Comparison of ENCODE assay signal across 8 mouse cellular contexts in the genomic region with DNA sequence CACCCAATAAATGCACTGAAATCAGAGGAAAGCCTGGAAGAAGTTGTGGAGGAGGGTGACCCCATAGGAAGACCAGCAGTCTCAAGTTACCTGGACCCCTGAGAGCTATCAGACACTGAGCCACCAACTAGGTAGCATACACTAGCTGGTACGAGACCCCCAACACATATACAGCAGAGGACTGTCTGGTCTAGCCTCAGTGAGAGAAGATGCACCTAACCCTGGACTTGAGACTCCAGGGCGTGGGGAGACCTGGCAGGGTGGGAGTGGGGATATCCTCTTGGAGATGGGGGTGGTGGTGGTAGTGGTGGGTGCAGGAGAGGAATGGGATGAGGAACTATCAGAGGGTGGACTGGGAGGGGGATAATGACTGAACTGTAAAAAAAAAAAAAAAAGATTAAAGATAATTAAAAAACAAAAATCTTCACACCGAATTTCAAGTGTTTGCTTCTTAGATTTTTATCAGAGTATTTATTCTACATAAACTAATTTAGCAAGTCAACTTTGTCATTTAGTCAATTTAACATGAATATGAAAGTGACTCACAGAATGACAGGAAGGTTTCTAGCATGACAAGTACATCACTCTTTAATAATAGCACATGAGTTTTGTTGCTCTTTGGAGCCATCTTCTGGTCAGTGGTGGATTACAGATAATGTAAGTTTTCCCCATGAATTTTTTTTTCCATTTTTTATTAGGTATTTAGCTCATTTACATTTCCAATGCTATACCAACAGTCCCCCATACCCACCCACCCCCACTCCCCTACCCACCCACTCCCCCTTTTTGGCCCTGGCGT.
A peak's percentile ranks its signal among the peaks of the same experiment; 100 is the strongest.
DNase-seq lines count a peak whose midpoint lies in the region; TF ChIP-seq lines count a peak whose summit lies in the region.

No protein-coding gene starts in this region.

- 70% methylated on average over 3 of the region's 4 CpGs for WGBS in heart, adult 2 months

- no peak for DNase-seq in heart, adult 2 months
- no peak for DNase-seq in heart, postnatal 25 days (ENCODE audit: low spot score)
- peak; percentile 4 to 50 for DNase-seq in spleen, postnatal 36 days (ENCODE audit: low spot score in 2 of 2)
- DNase-seq in spleen, adult 18-20 months = no peak
- peak; percentile 42 for DNase-seq in c-Kit-positive CD71-positive TER-119-negative erythroid progenitor cells, embryonic 14.5 days (ENCODE audit: low read depth)
- peak; percentile 49 to 56 for DNase-seq in kidney, postnatal 36 days
- peak; percentile 14 for DNase-seq in retina, postnatal 7 days (ENCODE audit: low read depth, low spot score)
- no peak for DNase-seq in gastrocnemius, postnatal 4 days (ENCODE audit: low spot score in 2 of 2)

- H3K4me3 ChIP-seq in heart, adult 2 months = no peak overlapping the region

- no peaks in the 10 kb centered on the region for H3K79me2 ChIP-seq in heart, adult 2 months (replicated peaks; ENCODE audit: control insufficient read depth, insufficient read depth, low read length)

- H3K9ac ChIP-seq in heart, adult 2 months (ENCODE audit: low read depth, low read length) = no peak overlapping the region

- intact Hi-C loops in heart, adult 2 months (cut with DNase I) = loop anchor here (2.0 kb wide), 3 partner anchors 105 to 659 kb away; no protein-coding TSS in a partner anchor
- intact Hi-C loops in heart, postnatal 25 days (cut with DNase I) = loop anchor here (1.0 to 5.0 kb wide), 2 partner anchors 103 to 146 kb away; no protein-coding TSS in a partner anchor

- no peak for TF ChIP-seq POLR2A in heart, adult 2 months (IDR thresholded peaks at IDR 0.05; ENCODE audit: insufficient read depth, low read depth, low read length)

- TF ChIP-seq CTCF in heart, adult 2 months (IDR thresholded peaks at IDR 0.05) = peak; percentile 70

- no peaks in the 10 kb centered on the region for H3K27me3 ChIP-seq in heart, adult 2 months (ENCODE audit: control insufficient read depth, insufficient read depth, low read length)

- H3K4me1 ChIP-seq in heart, adult 2 months (ENCODE audit: control insufficient read depth, insufficient read depth, low read length) = no peaks in the 10 kb centered on the region

- no peak overlapping the region for H3K27ac ChIP-seq in heart, adult 2 months

- H3K36me3 ChIP-seq in heart, adult 2 months (ENCODE audit: control insufficient read depth, insufficient read depth, low read length) = no peaks in the 10 kb centered on the region

- no peak for TF ChIP-seq EP300 in heart, adult 2 months (IDR thresholded peaks at IDR 0.05; ENCODE audit: insufficient read depth, low read depth, low read length)

Comparison
In these comparisons a context has a peak if more than half of its experiments do, and no peak if none do; other contexts are left out.
1. DNase-seq: peak in spleen, postnatal 36 days (2 of 2), c-Kit-positive CD71-positive TER-119-negative erythroid progenitor cells, embryonic 14.5 days (single experiment), kidney, postnatal 36 days (2 of 2) and retina, postnatal 7 days (single experiment); none in heart, adult 2 months (0 of 2), heart, postnatal 25 days (single experiment), spleen, adult 18-20 months (0 of 2) and gastrocnemius, postnatal 4 days (0 of 2).